Mouse (Mus musculus) ES-Bruce4 (cell line): ENCODE data around the gene Ifna14.

Experiments
- CTCF ChIP-seq: IDR thresholded peaks from one replicate; pipeline ENCODE4 v1.8.1; 2011; ENCODE audit warnings: low read depth, low read length
- EP300 ChIP-seq: IDR thresholded peaks from 2 replicates; pipeline ENCODE4 v1.6.1; 2011; ENCODE audit warnings: low read depth, low read length; ENCODE audit not compliant: insufficient read depth
- POLR2A ChIP-seq: IDR thresholded peaks from one replicate; pipeline ENCODE4 v1.8.1; 2011; ENCODE audit warnings: low read length; ENCODE audit not compliant: insufficient read depth

DNA sequence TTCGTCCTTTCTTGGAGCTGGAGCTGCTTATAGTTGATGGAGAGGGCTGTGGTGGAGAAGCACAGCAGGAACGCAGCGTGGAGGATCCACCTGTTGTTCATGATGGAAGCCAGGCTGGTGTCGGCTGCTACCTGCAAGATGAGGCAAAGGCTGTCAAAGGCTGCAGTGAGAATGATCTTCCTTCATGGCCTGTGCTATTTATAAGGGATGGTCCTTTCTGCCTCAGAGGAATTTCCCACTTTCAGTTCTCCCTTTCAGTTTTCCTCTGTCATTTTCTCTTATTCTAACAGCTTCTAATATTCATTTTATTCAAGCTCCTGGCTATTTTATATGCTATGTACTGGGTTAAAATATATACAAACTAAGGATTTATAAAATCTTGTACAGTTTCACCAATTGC is 48.9 kb downstream of the Ifna14 start, which contains the start of gene Ifnb1:
- TF ChIP-seq POLR2A (no peak), CTCF (no peak), EP300 (no peak)
